Mouse (Mus musculus) gastrocnemius, adult 18-20 months (tissue): Measurements from ENCODE around the gene Serpine2. TPM values are rescaled to one million over a fixed set of nuclear protein-coding genes. Genes with fewer than 3 reads are reported as not detected.

Experiments used
- DNase-seq: peaks from one replicate; pipeline ENCODE4 v3.0.0; 2021; ENCODE audit warnings: low spot score
- total RNA-seq, 2 experiments: library from RNA; stranded (reverse); gene quantifications; 2 replicates each; pipeline ENCODE4 v1.2.3; 2021

Gene Serpine2
- total RNA-seq, 2 experiments from 2014 or later: 78.7 to 89.6 TPM

DNA sequence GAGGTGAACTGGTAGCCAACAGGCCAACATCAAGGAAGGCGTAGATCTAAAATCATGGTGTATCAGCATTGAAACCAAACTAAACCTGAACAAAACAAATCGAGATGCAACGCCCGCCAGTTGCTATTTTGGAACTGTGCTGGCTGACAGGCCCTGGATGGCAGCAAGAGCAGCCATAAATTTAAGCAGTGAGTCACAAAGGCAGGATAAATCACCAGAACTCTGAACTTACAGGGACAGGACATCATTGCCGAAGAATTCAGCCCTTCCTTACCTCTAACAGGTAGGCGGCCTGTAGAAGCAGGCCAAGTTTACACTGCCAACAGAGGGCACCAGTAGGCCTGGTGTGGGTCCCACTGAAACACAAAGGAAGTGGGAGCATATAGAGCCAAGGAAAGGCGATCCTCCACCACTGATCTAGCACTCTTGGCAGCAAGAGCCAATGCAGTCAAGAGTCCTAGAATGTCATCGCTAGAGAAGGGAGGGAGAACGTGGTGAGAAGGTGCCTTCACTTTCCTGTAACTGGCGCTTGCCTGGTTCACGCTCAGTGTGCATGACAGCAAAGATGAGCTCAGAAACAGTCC is 41.6 kb downstream of the Serpine2 start:
- DNase-seq: peak; percentile 60

GRCm38 (mm10) chr1:79815446-79815845 is 45.5 kb downstream of the Serpine2 start:
- no peak for DNase-seq

GRCm38 (mm10) chr1:79809447-79809846 is 51.5 kb downstream of the Serpine2 start:
- no peak for DNase-seq

- no peak for DNase-seq
Measured at GRCm38 (mm10) chr1:79806865-79807264, 54.1 kb downstream of the Serpine2 start.

GRCm38 (mm10) chr1:79803614-79804013 is 57.4 kb downstream of the Serpine2 start:
- no peak for DNase-seq

DNA sequence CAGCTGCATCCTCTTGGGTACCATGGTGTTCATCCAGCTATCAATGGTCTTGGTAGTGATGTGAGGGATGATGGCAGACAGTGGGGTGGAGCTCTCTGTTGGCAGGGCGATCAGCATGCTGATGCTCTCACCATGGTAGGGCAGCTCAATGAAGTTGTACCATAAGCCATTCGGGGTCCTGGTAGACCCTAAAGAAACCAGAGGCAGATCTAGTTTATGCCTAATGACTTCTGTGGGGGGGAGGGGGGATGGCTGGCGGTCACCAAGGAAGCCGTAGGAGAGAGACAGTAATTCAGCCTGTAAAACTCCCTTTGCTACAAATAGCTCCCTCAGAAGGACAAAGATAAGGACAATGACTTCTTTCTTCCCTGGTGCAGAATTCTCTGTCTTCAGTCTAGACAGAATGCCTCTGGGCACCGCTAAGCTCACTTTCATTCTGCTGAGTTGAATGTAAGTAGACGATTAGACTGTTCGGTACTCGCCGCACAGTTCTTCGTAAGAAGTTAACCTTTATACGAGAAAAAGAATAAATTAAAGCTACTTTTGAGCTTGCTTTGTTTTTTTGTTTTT is 58.0 kb downstream of the Serpine2 start:
- no peak for DNase-seq

GRCm38 (mm10) chr1:79797084-79797483 is 63.9 kb downstream of the Serpine2 start:
- DNase-seq: no peak

DNA sequence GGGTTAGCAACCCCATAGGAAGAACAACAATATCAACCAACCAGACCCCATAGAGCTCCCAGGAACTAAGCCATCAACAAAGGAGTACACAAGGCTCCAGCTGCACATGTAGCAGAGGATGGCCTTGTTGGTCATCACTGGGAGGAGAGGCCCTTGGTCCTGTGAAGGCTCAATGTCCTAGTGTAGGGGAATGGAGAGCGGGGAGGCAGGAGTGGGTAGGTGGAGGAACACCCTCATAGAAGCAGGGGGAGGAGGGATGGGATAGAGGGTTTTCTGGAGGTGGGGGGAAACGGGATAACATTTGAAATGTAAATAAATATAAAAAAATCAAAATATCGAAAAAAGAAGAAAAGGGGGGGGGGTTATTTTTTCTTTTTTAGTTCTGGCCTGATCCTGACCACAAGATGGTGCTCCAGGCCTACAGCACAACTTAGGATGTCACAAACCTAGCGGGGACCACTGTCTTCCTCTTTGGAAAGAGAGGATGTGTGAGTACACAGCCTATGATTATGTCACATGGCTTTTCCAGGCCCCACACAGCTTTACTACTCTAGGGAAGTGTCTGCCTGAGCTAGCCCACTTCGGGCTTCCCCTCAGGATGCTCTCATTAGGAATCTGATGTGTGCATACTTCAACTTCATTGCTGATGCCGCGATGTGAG is 74.6 kb downstream of the Serpine2 start:
- DNase-seq: peak; percentile 31

GRCm38 (mm10) chr1:79782433-79782832 is 78.5 kb downstream of the Serpine2 start:
- DNase-seq: no peak

DNA sequence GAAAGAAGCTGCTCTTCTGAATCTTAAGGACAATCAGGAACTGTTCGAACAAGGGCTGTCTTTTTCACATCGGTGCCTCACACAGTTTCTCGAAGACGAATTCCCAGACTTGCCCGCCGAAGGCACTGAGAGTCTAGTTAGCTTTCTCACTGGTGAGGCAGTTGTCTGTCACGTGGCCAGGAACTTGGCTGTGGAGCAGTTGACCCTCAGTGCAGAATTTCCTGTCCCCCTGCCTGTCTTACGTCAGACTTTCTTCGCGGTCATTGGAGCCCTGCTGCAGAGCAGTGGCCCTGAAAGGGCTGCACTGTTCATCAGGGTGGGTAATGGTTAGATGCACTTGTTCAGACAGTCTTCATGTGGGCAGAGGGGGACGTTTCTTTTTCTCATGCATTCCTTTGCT is 83.0 kb downstream of the Serpine2 start:
- DNase-seq: no peak

GRCm38 (mm10) chr1:79775927-79776458 is 85.0 kb downstream of the Serpine2 start, which contains the start of the genes Mrpl44 and Wdfy1:
Gene Mrpl44 (plus strand): TSS chr1:79776018.
Gene Wdfy1 (minus strand): TSS chr1:79776143.
- peak; percentile 98 for DNase-seq

- no peak for DNase-seq
Measured at GRCm38 (mm10) chr1:79774164-79774780, 86.7 kb downstream of the Serpine2 start.

GRCm38 (mm10) chr1:79768231-79768630 is 92.7 kb downstream of the Serpine2 start:
- DNase-seq: no peak

GRCm38 (mm10) chr1:79764483-79764882 is 96.5 kb downstream of the Serpine2 start:
- DNase-seq: no peak

DNA sequence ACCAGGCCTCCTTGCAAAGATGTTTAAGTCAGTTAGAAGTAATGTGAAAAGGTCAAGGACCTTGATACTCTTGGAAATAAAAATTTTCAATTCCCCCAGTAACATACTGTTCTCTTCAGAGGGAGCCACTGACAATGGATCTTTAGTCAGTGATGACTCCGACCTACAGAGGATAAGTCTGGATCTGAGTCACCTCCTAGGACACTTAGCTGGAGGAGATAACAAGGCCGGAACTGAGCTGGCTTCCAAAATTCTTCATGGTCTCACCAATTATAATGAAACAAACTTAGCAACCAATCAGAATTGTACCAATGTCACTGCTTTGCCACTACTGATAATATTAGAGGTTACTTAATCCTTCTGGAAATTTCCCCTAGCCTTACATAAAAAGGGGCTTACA is 96.9 kb downstream of the Serpine2 start:
- no peak for DNase-seq

GRCm38 (mm10) chr1:79762282-79763250 is 98.4 kb downstream of the Serpine2 start:
- no peak for DNase-seq

DNA sequence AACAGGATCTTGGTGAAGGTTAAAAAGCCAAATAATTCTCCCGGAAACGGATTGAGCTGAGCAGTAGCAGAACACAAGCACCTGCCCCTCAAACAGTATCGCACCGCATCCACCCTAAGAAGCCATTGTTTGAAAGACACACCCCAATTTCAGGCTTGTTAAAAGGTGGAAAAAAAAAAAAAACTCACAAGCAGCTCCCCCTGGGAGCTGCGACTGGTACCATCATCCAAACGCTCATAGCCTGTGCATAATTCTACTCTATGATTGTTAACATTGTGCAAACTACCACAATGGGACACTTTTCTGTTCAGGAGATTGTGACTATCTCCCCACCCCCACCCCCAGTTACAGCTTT is 99.1 kb downstream of the Serpine2 start:
- no peak for DNase-seq

- DNase-seq: peak; percentile 77
Measured at GRCm38 (mm10) chr1:79761106-79761916, 99.7 kb downstream of the Serpine2 start.

- no peak for DNase-seq
Measured at GRCm38 (mm10) chr1:79760656-79761055, 100.3 kb downstream of the Serpine2 start.

- no peak for DNase-seq
Measured at GRCm38 (mm10) chr1:79759436-79759972, 101.5 kb downstream of the Serpine2 start.
